Mouse (Mus musculus): ENCODE measurements around the gene Banf2. TPM values are rescaled to one million over a fixed set of nuclear protein-coding genes. Genes with fewer than 3 reads are reported as not detected.

Banf2 gene
- total RNA-seq, 2 experiments from 2014 or later, result not detected

DNA sequence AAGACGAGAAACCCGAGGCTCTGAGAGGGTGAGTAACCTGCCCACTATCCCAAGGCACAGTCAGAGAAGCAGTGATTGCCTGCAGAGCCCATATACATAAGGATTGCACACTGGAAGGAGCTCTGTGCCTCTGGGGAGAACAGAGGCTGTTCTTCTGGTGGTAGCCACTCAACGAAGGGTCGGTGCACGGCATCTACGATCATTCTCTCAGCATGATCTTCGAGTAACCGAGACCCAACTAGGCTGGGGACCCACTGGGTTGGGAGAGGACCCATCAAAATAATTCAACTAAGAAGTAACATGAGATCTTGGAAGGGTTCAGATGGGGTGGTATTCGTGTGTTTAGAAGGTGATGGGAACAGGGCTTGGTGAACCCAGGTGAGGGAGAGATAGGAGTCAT is 17.0 kb upstream of the Banf2 start:
- DNase-seq, result no peak
- intact Hi-C loops (cut with DNase I), result no loop called here

DNA sequence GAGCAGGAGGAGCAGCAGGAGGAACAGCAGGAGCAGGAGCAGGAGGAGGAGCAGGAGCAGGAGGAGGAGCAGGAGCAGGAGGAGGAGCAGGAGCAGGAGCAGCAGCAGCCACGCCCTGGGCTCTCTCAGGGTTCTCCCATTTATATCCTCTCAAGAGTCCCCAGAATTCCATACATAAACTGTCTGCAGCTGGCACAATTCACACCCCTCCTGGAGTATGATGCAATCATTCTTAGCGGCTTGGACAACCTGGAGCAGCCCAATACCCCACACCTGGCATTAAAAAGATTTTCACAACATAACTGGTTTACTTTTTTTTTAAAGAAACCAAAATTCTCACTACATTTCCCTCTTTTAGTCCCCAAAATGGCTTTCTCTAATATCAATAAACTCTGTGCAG is 12.9 kb upstream of the Banf2 start:
- no peak for DNase-seq
- intact Hi-C loops (cut with DNase I), result no loop called here

DNA sequence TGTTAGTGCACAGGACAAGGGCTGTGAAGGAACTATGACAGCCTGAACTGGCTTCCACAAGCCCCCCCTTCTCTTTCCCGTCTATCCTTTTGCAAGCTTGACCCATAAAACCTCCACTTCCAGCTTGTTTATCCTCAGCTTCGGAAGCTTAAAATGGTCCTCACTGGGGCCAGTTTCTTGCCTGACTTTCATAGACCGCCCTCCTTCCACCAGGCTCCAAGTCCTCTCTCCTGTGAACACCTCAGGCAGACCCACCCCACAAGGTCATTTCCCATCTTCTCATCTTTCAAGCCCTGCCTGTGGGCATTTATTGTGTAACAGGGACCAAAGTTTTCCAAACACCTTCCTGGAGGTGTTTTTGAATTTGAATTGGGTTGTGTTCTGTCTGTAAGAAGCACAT is 10.4 kb upstream of the Banf2 start:
- no peak for DNase-seq
- intact Hi-C loops (cut with DNase I), result no loop called here

DNA sequence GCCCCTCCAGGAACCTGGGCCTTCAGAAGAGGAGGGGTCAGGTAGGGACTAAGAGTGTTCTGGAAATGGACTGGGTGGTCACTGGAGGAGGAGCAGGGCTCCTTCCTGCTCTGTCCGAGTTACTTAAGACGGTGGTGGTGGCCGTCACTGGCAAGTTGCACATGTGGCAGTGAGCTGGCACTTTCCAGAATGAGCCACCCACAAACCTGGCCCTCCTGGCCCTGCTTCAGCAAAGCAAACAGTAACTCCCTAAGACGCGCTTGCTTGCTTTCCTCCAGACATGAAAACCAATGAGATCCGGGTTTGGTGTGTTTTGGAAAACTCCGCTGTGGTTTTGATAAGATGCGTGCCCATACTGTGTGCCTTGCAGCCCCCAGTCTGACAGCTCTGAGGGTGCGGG is 7.5 kb upstream of the Banf2 start:
- no peak for DNase-seq
- intact Hi-C loops (cut with DNase I), result no loop called here

DNA sequence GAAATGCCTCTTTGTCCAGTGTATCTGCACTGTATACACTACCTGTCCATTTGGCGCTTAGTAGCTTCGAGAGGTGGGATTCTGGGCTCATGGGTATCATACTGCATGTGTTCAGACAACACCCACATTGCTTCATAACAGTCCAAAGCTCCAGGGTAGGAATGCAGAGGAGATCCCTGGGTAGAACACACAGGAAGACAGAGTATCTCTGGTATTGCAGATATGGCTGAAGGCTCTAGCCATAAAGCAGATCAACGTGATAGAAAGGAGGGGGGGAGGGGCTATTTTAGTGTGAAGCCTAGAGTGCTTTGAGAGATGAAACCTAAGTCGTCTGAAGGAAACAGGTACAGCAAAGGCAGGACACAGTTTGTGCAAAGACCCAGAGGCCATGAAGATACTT is 6.4 kb upstream of the Banf2 start:
- intact Hi-C loops (cut with DNase I), result no loop called here
- DNase-seq, result no peak

DNA sequence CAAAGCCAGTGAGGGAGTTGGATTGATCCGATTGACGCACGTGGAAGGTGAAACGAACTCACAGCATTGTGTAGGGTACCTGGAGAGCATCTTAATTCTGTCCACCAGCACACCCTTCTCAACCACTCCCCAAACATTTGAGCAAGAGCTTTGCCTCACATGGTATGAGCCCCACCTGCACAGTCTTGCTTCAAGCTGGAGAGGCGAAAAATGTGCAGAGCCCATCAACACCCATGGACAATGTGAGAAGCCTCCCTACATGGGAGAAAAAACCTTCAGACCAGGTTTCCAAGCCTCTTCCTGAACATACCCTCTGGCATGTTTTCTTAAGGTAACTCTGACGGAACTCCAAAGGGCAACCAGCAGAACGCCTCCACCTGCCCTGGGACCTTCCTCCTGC is 2.1 kb upstream of the Banf2 start:
- intact Hi-C loops (cut with DNase I), result no loop called here
- no peak for DNase-seq

DNA sequence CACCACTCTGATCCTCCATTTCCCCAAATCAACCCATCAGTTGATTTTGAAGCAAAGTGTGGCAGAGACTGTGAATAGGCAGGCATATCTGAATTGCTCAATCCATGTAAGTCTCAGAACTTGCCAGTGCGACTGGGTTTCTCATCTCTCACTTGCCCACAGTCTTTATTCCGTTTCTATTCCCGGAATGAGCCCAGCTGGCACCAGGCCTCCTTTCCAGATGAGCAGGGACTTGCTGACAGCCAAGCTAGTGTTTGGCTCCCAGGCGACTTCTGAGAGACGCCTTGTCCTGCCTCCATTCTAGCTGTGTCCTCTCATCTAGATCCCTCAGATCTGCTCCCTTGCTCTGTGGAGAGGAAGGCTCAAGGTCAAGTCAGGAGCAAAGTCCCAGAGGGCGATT is 11.9 kb downstream of the Banf2 start:
- intact Hi-C loops (cut with DNase I), result no loop called here
- DNase-seq, result peak; percentile 37 to 52

DNA sequence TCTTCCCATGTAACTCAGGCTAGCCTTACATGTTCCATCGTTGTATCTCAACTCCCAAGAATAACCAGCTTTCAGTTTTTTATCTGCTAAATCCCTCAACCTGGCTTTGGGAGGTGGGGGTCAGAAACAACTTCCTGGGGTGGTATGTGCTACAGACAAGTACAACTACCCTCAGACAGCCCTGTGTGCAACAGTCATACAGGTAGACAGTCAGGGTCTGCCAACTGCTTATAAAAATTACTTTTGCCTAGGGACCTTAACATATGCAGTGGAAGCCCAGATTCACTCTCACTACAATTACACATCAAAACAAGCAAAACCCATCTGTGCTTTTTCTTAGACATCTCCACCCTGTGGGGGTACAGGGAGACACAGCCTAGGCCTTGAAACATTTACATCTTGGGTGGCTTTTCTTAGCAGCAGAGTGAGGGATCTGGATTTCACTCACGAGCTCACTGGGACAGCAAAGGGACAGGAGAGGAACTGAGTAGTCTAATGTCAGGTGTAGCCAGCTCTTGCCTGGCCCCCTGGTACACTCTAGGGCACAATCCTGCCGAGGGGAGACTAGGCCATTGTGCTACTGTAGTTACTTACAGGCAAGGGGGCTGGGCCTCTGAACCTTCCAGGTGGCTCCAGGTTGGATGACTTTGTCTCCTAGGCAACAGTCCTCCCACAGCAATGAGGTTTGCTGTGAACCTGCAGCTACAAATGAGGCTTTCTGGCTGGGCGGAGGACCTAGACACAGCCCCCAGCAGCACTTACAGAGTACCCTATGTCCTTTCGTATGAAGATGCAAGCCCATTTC is 13.1 kb downstream of the Banf2 start:
- intact Hi-C loops (cut with DNase I), result no loop called here

DNA sequence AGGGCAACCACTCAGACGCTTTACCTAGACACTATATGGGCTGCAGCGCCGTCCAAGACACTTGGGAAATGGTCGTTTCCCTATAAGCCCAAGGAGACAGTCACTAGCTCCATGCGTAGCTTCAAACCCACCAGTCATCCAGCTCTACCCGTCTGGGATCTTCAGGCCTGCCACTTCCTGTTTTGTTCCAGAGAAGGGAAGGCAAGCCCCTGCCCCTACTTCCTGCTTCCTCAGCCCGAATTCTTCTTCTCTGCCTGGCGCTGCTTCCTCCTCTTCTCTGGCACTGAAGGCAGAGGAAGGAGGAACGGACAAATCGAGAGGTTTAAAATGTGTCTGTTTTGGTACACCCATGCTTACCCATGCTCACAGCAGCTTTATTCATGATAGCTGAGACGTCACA is 14.1 kb downstream of the Banf2 start:
- no peak for DNase-seq

More for the DNA sequence above, 13.1 kb downstream of the Banf2 start:
- DNase-seq, result no peak

DNA sequence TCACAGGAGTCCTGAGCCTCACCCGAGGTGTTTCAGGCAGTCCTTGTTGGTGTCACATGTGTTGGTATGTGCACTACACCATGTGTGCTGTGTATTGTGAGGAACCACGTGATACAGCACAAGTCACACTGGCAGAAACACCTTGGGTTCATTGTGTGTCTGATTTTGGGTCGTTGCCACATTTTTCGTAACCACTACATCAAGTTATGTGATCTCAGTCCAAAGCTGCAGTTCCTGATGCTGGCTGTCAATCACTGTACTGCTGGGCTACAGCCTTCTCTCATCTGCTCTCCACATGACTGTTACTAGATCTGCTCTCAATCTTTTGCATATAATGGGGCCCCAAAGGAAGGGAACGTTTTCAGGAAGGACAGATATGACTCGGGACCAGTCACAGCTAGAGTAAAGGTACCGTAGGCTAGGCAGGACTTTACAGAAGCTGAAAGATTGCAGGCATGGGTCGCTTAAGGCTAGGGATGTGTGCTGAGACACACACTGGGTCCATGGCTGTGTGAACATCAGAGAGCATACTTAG is 17.4 kb downstream of the Banf2 start:
- no peak for DNase-seq
- intact Hi-C loops (cut with DNase I), result no loop called here

More for the DNA sequence above, 14.1 kb downstream of the Banf2 start:
- intact Hi-C loops (cut with DNase I), result no loop called here

DNA sequence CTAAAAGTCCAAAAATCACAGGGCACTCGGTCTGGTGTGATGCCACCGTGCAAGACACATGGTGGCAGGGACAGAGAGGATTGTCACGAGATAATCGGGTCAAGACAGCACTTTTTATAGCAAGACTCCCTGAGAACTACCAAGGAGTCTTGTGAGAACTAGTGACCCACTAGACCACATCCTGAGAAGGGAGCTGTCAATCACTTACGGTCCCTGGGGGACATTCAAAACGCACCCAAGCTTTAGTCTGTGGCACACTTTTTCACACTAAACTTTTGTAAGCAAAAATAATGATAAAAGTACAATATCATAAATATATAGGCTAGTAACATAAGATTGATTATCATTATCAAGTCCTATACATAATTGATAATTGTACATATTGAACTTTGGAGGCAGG is 18.0 kb downstream of the Banf2 start:
- intact Hi-C loops (cut with DNase I), result no loop called here
- DNase-seq, result no peak

DNA sequence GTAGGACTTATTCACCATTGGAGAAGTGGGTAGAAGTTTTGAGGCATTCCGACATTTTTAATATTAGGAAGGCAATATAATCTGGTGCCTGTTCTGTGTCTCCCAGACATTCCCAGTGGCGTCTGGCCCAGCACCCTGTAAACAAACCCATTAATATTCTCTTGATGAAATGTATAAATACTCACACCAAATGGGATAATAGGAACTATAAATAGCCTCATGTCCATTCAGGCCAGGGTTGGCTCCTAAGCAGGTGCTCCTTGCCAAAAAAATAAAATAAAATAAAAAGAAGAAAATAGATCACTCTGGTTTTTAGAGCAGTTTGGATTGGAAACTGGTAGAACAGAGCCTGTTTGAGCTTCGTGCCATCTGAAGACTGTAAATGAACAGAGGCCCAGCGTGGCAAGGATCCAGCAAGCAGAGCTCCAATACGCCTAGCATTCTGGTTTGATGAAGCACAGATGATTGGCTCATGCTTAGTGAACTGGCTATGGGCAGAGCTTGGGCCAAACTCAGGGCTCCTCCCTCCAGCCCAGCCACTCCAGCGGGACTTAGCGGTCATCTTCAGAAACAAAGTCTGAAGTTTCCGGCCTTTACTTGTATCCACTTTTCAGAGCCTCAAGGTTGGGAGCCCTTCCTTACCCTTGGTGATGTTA is 19.7 kb downstream of the Banf2 start:
- intact Hi-C loops (cut with DNase I), result no loop called here

DNA sequence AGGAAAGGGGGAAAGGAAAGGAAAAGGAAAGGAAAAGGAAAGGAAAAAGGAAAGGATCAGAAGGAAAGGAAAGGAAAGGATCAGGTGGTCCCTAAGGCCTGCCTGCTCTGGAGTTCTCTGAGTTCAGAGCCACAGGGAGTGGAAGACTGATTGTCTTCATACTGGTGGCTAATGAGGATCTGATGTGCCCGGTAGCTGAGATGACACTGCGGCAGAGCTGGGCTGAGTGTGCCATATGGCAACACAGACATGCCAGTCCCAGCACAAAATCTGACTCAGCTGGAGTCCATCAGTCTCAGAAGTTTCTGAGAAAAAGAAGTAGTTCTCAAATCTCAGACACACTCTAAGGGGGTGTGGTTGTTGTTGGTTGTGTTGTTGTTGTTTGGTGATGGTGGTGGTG is 24.9 kb downstream of the Banf2 start:
- DNase-seq, result no peak
- intact Hi-C loops (cut with DNase I), result no loop called here

More for the DNA sequence above, 19.7 kb downstream of the Banf2 start:
- peak; percentile 42 to 62 for DNase-seq

DNA sequence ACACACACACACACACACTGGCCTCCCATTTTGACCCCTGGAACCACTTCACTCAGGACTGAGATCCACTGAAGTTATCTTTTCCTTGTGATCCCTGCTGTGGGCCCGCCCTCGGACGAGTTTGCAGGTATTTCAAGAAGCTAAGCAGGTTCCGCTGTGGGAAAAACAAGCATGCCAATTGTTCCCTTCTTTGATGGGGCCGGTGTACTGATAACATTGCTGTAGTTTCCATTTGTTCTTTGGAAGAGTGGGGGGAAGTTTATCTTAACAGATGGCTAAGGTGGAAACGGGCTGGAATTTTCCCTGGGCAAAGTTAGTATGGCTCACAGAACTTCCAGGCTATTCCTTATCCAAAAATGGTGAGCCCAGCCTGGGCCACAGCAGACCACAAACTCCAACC is 28.8 kb downstream of the Banf2 start:
- intact Hi-C loops (cut with DNase I), result no loop called here
- no peak for DNase-seq

DNA sequence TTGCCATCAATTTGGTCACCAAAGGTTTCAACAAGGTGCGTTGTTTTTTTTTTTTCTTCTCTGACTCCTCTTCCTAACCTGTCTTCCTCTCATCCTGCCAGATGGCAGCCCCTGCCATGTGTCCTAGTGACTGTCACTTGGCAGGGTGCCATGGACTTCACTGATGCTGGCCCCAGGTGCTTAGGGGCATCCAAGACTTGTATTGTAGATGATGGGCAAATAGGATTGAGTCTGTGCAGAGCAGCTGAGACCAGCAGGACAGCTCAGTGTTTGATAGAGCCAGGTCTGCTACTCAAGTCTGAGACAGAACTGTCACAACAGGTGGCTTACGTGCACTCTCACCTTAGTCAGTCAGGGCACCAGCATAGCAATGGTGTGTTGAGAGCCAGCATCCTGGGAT is 32.6 kb downstream of the Banf2 start:
- intact Hi-C loops (cut with DNase I), result no loop called here
- DNase-seq, result no peak

DNA sequence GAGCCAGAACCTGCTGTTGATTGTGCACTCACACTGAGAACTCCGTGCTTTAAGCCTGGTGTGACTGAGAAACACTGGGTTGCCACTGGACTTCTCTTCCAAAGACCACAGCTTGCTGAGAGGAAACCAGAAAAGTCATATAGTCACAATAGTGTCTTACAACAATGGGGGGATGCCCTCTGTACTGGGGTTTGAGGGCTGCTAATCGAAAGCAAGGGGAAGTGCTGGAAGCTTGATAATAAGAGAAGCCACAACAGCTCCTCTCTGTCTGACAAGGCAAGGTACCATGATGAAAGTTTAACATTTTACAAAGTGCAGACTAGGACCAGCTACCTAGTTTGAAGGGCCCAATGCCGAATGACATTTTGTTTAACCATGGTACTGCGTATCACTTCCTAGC is 36.8 kb downstream of the Banf2 start:
- DNase-seq, result no peak
- intact Hi-C loops (cut with DNase I), result no loop called here

DNA sequence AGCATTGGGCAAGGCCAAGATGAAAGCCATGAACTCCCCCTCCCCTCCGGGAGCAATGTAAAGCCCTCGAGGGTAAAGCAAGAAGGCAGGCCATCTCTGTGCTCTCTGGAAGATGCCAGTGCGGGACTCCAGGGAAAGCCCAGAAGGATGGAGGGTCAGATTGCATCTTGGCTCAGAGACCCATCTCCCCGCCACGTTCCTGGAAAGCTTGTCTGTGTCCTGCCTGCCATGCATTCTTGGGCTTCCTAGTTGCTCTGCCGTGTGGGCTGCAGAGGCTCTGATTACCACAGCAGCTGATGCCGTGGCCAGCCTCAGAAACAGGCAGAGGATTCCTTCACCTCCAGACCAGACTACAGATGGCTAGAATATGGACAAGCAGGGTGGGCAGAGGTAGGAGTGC is 37.6 kb downstream of the Banf2 start:
- peak in 1 of 2 experiments; percentile 10 for DNase-seq

DNA sequence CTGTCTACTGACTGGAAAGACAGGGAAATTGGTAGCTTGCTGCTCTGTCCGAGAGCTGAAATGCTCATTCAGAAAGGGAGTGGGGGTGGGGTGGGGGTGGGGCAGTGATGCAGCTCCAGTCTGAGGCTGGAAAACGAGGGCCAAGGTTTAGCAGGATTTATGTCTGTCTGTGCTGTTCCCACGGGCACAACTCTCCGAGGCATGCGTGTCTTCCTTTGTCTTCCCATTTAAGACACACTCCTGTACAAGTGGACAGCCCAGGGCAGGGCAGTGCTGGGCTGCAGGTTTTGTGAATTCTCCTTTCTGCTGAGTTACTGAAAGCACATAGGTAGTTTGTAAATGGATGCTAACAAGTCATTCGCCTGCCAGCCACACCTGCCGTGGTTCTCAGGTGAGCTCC is 39.8 kb downstream of the Banf2 start:
- no peak for DNase-seq
- intact Hi-C loops (cut with DNase I), result no loop called here

More for the DNA sequence above, 37.6 kb downstream of the Banf2 start:
- intact Hi-C loops (cut with DNase I), result no loop called here

DNA sequence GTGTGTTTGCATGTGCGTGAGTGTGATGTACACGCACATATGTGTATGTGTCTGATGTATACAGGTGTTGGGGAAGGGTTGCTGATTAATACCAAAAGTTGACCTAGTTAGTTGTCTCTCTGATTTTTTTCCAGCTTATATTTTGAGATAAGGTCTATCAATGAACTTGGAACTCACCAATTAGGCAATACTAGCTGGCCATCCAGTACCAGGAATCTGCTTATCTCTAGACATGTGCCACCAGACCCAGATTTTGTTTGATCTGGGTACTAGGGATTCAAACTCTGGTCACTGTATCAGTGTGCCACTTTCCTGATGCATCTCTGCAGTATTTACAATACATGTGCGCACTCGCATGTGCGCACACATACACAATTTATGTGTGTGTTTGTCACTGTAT is 41.2 kb downstream of the Banf2 start:
- intact Hi-C loops (cut with DNase I), result no loop called here
- DNase-seq, result no peak

DNA sequence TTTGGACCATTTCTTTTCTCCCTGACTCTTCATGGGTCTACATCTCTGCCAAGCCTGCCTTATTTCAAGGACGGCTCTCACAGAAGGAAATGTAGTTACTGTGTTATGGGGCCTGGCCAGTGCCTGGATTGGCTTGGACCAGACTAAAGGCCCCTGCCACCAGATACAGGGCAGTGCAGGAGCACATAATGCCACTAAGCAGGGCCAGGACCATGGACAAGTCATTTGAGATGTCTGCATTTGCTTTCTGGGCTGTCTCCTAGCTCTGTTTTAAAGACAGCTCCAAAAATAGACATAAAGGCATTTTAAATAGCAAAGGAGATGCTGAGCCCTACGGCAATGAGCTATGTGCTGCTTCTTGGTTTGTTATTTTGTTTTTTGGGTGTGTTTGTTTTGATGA is 43.8 kb downstream of the Banf2 start:
- intact Hi-C loops (cut with DNase I), result no loop called here
- no peak for DNase-seq

DNA sequence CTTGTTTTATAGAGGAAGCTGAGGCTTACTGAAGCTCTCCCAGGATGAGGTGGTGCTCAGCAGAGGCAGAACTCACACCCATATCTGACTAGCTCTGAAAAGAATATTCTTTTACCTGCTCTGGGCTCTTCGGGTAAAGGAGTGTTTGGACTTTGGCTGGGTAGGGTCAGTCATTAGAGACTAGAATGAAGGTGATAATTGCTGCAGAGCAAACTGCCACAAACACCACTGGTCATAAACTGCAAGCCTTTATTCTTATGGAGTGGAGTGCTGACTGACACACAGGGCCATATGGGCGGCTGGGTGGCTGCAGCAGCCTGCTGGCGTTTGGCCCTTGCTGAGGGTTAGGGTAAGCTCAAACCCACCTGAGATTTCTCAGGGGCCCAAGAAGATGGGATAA is 46.0 kb downstream of the Banf2 start:
- intact Hi-C loops (cut with DNase I), result no loop called here

More for the DNA sequence above, 46.0 kb downstream of the Banf2 start:
- no peak for DNase-seq
